Mouse (Mus musculus): ENCODE measurements around the gene Tmem94.

GRCm38 (mm10) chr11:115843891-115844239 is 78.6 kb downstream of the Tmem94 start:
- TF ChIP-seq EP300 (IDR thresholded peaks at IDR 0.05) (no peak), CTCF (IDR thresholded peaks at IDR 0.05) (no peak)

Measured in lung, postnatal 0 days (tissue).